Mouse (Mus musculus): ENCODE results near the gene Hsbp1. TPM values are rescaled to one million over a fixed set of nuclear protein-coding genes. Genes with fewer than 3 reads are reported as not detected.

The Hsbp1 gene
- 177 TPM for polyA plus RNA-seq (2014; fragmentation: Illumina TruSeq; extraction: RNeasy Lipid Tissue Mini Kit (QIAGEN cat#74804); ENCODE audit: low read depth, low replicate concordance)

DNA sequence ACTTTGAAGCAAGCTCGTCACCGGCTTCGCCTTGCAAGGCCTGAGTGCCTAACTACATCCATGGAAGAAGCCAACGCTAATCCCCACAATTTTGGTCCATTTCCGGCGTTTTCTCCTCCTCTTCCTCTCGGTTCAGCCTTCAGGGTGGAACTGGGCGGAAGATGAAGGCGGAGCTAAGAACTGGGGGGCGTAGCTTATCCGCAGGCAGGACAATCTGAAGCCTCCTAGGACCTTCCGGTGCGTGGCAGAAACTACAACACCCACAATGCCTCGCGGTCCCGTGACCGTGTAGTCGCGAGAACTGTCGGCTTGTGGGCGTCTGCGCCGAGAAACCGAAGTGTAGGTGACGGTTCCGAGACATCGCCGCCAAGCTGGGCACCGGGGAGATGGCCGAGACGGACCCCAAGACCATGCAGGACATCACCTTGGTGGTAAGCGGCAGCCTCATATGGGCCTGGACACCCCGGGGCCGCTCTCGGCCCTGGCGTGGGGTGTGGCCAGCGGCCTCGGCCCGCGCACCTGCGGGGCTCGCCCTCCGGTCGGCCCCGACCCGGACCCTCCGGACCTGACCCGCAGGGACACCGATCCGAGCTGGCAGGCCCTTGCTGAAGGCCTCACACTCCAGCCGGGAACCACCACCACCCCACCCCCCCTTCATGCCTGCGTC, at the start of gene Hsbp1:
TSS of gene Hsbp1 (plus strand) at position 299 of the 667 bp plus-strand sequence.

DNA sequence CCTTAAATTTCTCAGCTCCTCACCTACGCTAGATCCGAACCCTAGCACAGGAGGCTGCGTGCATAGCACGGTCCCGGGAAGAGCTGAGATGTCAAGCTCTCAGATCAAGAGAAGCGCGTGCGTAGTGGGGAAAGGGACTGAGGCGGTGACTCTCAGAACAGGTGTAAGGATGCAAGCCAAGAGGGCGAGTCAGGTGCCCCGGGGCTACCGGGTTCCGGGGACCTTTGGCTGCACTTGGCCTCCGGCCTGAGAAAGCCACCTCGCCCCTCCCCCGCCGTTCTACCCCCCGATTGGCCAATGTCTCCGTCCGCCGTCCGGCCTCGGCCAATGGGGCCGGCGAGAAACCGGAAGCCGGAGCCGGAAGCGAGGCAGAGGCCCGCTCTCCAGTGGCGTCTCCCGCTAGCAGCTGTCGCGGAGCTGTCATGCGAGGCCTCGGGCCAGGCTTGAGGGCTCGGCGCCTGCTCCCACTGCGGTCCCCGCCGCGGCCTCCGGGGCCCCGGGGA, 50.3 kb downstream of the Hsbp1 start, which contains the start of gene Mlycd:
TSS of gene Mlycd (plus strand) at position 355 of the 503 bp plus-strand sequence.

Other genes starting within 250 kb of the Hsbp1 start
- 0.69 TPM for gene Mlycd, start 50.4 kb downstream of the Hsbp1 start, polyA plus RNA-seq (2014; fragmentation: Illumina TruSeq; extraction: RNeasy Lipid Tissue Mini Kit (QIAGEN cat#74804); ENCODE audit: low read depth, low replicate concordance)
- gene Osgin1, start 89.6 kb downstream of the Hsbp1 start, polyA plus RNA-seq (2014; fragmentation: Illumina TruSeq; extraction: RNeasy Lipid Tissue Mini Kit (QIAGEN cat#74804); ENCODE audit: low read depth, low replicate concordance), result not detected
- not detected for gene Necab2, start 102.2 kb downstream of the Hsbp1 start, polyA plus RNA-seq (2014; fragmentation: Illumina TruSeq; extraction: RNeasy Lipid Tissue Mini Kit (QIAGEN cat#74804); ENCODE audit: low read depth, low replicate concordance)
- gene Slc38a8, start 157.2 kb downstream of the Hsbp1 start, polyA plus RNA-seq (2014; fragmentation: Illumina TruSeq; extraction: RNeasy Lipid Tissue Mini Kit (QIAGEN cat#74804); ENCODE audit: low read depth, low replicate concordance), result not detected
- gene Mbtps1, start 214.2 kb downstream of the Hsbp1 start, polyA plus RNA-seq (2014; fragmentation: Illumina TruSeq; extraction: RNeasy Lipid Tissue Mini Kit (QIAGEN cat#74804); ENCODE audit: low read depth, low replicate concordance), result 46.7 TPM
- 11.4 TPM for gene Hsdl1, start 230.7 kb downstream of the Hsbp1 start, polyA plus RNA-seq (2014; fragmentation: Illumina TruSeq; extraction: RNeasy Lipid Tissue Mini Kit (QIAGEN cat#74804); ENCODE audit: low read depth, low replicate concordance)
- gene Dnaaf1, start 230.7 kb downstream of the Hsbp1 start, polyA plus RNA-seq (2014; fragmentation: Illumina TruSeq; extraction: RNeasy Lipid Tissue Mini Kit (QIAGEN cat#74804); ENCODE audit: low read depth, low replicate concordance), result 0.19 TPM

Measured in sigmoid colon, adult 10 weeks (tissue).